Mouse (Mus musculus): Measurements from ENCODE around the gene Nkain2. TPM values are rescaled to one million over a fixed set of nuclear protein-coding genes. Genes with fewer than 3 reads are reported as not detected.

Nkain2 gene
- polyA plus RNA-seq, 1 experiment: not detected

GRCm38 (mm10) chr10:31742443-31743057 lies 1147.7 kb downstream of the Nkain2 start:
- Histone ChIP-seq H3K4me1 (ENCODE audit: control insufficient read depth, insufficient read depth, insufficient read length, low read length) (no peaks in the 10 kb centered on the region), H3K4me3 (ENCODE audit: insufficient read depth, low read depth, low read length) (no peak overlapping the region), H3K27ac (replicated peaks; ENCODE audit: low read depth, low read length) (no peak overlapping the region)

- H3K4me1 ChIP-seq (ENCODE audit: control insufficient read depth, insufficient read depth, insufficient read length, low read length): no peaks in the 10 kb centered on the region
- H3K27ac ChIP-seq (replicated peaks; ENCODE audit: low read depth, low read length): no peak overlapping the region
- H3K4me3 ChIP-seq (ENCODE audit: insufficient read depth, low read depth, low read length): no peak overlapping the region
Observed at GRCm38 (mm10) chr10:31728036-31728435, 1162.2 kb downstream of the Nkain2 start.

GRCm38 (mm10) chr10:31647270-31647669 lies 1243.0 kb downstream of the Nkain2 start:
- Histone ChIP-seq H3K27ac (replicated peaks; ENCODE audit: low read depth, low read length) (no peak overlapping the region), H3K4me1 (ENCODE audit: control insufficient read depth, insufficient read depth, insufficient read length, low read length) (no peaks in the 10 kb centered on the region), H3K4me3 (ENCODE audit: insufficient read depth, low read depth, low read length) (no peak overlapping the region)

GRCm38 (mm10) chr10:31646083-31646482 lies 1244.2 kb downstream of the Nkain2 start:
- no peak overlapping the region for H3K27ac ChIP-seq (replicated peaks; ENCODE audit: low read depth, low read length)
- no peaks in the 10 kb centered on the region for H3K4me1 ChIP-seq (ENCODE audit: control insufficient read depth, insufficient read depth, insufficient read length, low read length)
- H3K4me3 ChIP-seq (ENCODE audit: insufficient read depth, low read depth, low read length): no peak overlapping the region

Other genes starting within 250 kb of the Nkain2 start
- gene Trdn, start 190.1 kb upstream of the Nkain2 start, polyA plus RNA-seq (2012; ENCODE audit: insufficient read depth, insufficient read length, missing spikeins): 10.4 and 15.8 TPM in 2 replicates

Measured in brown adipose tissue, adult 24 weeks (tissue).